9 mouse cellular contexts compared by ENCODE assay signal in genomic region chr2:106194369-106195023, GRCm38 (mm10).
A peak's percentile ranks its signal among the peaks of the same experiment; 100 is the strongest.
DNase-seq lines count a peak whose midpoint lies in the region; ATAC-seq and TF ChIP-seq lines count a peak whose summit lies in the region.
"Had no signal": no experiment of that assay in that cellular context is flagged by ENCODE, and none has a peak within 500 bp of the region (broad histone marks: within the 10 kb centered on the region; RNA-seq: fewer than 3 reads in every experiment).

No protein-coding gene starts in this region.

- peak; percentile 70 for TF ChIP-seq CTCF in lung, postnatal 0 days (IDR thresholded peaks at IDR 0.05)

- WGBS in forebrain, embryonic 16.5 days, result 7% methylated on average over 14 of the region's 14 CpGs
- WGBS in hindbrain, embryonic 13.5 days, result 8% methylated on average over 14 of the region's 14 CpGs
- 7% methylated on average over 14 of the region's 14 CpGs for WGBS in lung, postnatal 0 days

- H3K4me3 ChIP-seq in forebrain, embryonic 16.5 days (replicated peaks; ENCODE audit: low read length), result peak overlapping the region; percentile 31
- H3K4me3 ChIP-seq in hindbrain, embryonic 13.5 days, result peak overlapping the region; percentile 37
- no peak overlapping the region for H3K4me3 ChIP-seq in lung, postnatal 0 days (ENCODE audit: low read depth, low read length)

- TF ChIP-seq EP300 in lung, postnatal 0 days (IDR thresholded peaks at IDR 0.05), result no peak

- peaks cover 22% of the 10 kb centered on the region for H3K4me1 ChIP-seq in forebrain, embryonic 16.5 days (replicated peaks; ENCODE audit: control insufficient read depth, insufficient read depth, low read length)
- peaks cover 20% of the 10 kb centered on the region for H3K4me1 ChIP-seq in hindbrain, embryonic 13.5 days (replicated peaks)
- no peaks in the 10 kb centered on the region for H3K4me1 ChIP-seq in lung, postnatal 0 days (ENCODE audit: insufficient read depth, low read depth, low read length)

- peak overlapping the region; percentile 55 for H3K27ac ChIP-seq in forebrain, embryonic 16.5 days (ENCODE audit: low read length)
- H3K27ac ChIP-seq in hindbrain, embryonic 13.5 days, result peak overlapping the region; percentile 75
- H3K27ac ChIP-seq in lung, postnatal 0 days (ENCODE audit: low read length), result no peak overlapping the region
- H3K27ac ChIP-seq: macrophage had no signal

- peak overlapping the region; percentile 42 for H3K9ac ChIP-seq in forebrain, embryonic 16.5 days (replicated peaks; ENCODE audit: low read depth, low read length)
- H3K9ac ChIP-seq in hindbrain, embryonic 13.5 days, result peak overlapping the region; percentile 66
- H3K9ac ChIP-seq in lung, postnatal 0 days (replicated peaks; ENCODE audit: low read depth), result no peak overlapping the region

- H3K4me2 ChIP-seq in forebrain, embryonic 16.5 days (ENCODE audit: low read length), result peak overlapping the region; percentile 58
- H3K4me2 ChIP-seq in hindbrain, embryonic 13.5 days, result peak overlapping the region; percentile 61
- 0 out of 2 replicates have a peak overlapping the region, but pooled peaks have one; percentile 14 for H3K4me2 ChIP-seq in lung, postnatal 0 days (replicated peaks; ENCODE audit: low read depth, low read length)

- peak; percentile 81 for DNase-seq in Muller cell, postnatal 12 days (ENCODE audit: inconsistent ontology term)
- DNase-seq in cerebellum, adult 11 months, result peak; percentile 81
- DNase-seq in layer of hippocampus, postnatal 10 days (ENCODE audit: low spot score in 2 of 2), result peak; percentile 87
- DNase-seq in lung, postnatal 0 days (ENCODE audit: low spot score), result peak; percentile 53
- DNase-seq in retina, postnatal 1 day, result peak; percentile 96
- no peak for DNase-seq in T-cell, adult 2 months (ENCODE audit: low spot score)

- H3K9me3 ChIP-seq in forebrain, embryonic 16.5 days (ENCODE audit: control insufficient read depth, low read length), result no peaks in the 10 kb centered on the region
- H3K9me3 ChIP-seq in hindbrain, embryonic 13.5 days, result no peaks in the 10 kb centered on the region
- H3K9me3 ChIP-seq in lung, postnatal 0 days (ENCODE audit: low read length), result no peaks in the 10 kb centered on the region

- H3K36me3 ChIP-seq in forebrain, embryonic 16.5 days (ENCODE audit: control insufficient read depth, insufficient read depth), result no peaks in the 10 kb centered on the region
- H3K36me3 ChIP-seq in hindbrain, embryonic 13.5 days, result no peaks in the 10 kb centered on the region
- H3K36me3 ChIP-seq in lung, postnatal 0 days (ENCODE audit: insufficient read depth, low read length), result no peaks in the 10 kb centered on the region

- H3K27me3 ChIP-seq in forebrain, embryonic 16.5 days (replicated peaks; ENCODE audit: control insufficient read depth, insufficient read depth, low read length), result 0 out of 2 replicates have a peak, but pooled peaks cover 2% of the 10 kb centered on the region
- peaks cover 24% of the 10 kb centered on the region for H3K27me3 ChIP-seq in hindbrain, embryonic 13.5 days
- no peaks in the 10 kb centered on the region for H3K27me3 ChIP-seq in lung, postnatal 0 days (replicated peaks; ENCODE audit: insufficient read depth, low read length)

- ATAC-seq in forebrain, embryonic 16.5 days, result peak; percentile 90
- ATAC-seq in hindbrain, embryonic 13.5 days (ENCODE audit: low FRiP score), result peak; percentile 90
- no peak for ATAC-seq in lung, postnatal 0 days
